Mouse (Mus musculus) macrophage (primary cell): ENCODE data around the gene Olfr735. TPM values are rescaled to one million over a fixed set of nuclear protein-coding genes. Genes with fewer than 3 reads are reported as not detected.

Experiments used
- H3K27ac ChIP-seq: fragments of 350-480 bp; formaldehyde crosslinking; 2 replicates; pipeline ENCODE4 v1.9.0; 2021
- H3K36me3 ChIP-seq: fragments of 350-480 bp; formaldehyde crosslinking; 2 replicates; pipeline ENCODE4 v1.9.0; 2021; ENCODE audit errors: inconsistent target
- H3K4me3 ChIP-seq: fragments of 350-480 bp; formaldehyde crosslinking; 2 replicates; pipeline ENCODE4 v1.9.0; 2021; ENCODE audit errors: inconsistent target
- H3K79me2 ChIP-seq: fragments of 350-480 bp; formaldehyde crosslinking; 2 replicates; pipeline ENCODE4 v1.9.0; 2021; ENCODE audit errors: inconsistent target
- WGBS: methylation state at CpG from one replicate; pipeline ENCODE4 v1.1.7; 2026; ENCODE audit warnings: inconsistent platforms; ENCODE audit not compliant: missing documents; 5-methylcytosine and 5-hydroxymethylcytosine counted together
- polyA plus RNA-seq: library from polyadenylated mRNA; stranded (reverse); fragments of 250-400 nt; gene quantifications from 3 replicates; pipeline ENCODE4 v1.2.4, GENCODE M21; 2018; ENCODE audit warnings: inconsistent platforms
- total RNA-seq, 78 experiments: library from RNA; depleted of rRNA; stranded (reverse); fragments of 250-400 nt; gene quantifications; 1 replicate in 9 of 78; 2 replicates in 24 of 78; 3 replicates in 43 of 78; 4 replicates in 2 of 78; pipeline ENCODE4 v1.2.4; 2018; ENCODE audit warnings: inconsistent platforms in 56 of 78

Olfr735 gene
- total RNA-seq (2018; cell fraction: chromatin; rRNA removed): not detected
- not detected for total RNA-seq (2018; cell fraction: cytosol; rRNA removed)
- total RNA-seq (2018; cell fraction: nucleus; rRNA removed): not detected
- not detected in 3 replicates for polyA plus RNA-seq

DNA sequence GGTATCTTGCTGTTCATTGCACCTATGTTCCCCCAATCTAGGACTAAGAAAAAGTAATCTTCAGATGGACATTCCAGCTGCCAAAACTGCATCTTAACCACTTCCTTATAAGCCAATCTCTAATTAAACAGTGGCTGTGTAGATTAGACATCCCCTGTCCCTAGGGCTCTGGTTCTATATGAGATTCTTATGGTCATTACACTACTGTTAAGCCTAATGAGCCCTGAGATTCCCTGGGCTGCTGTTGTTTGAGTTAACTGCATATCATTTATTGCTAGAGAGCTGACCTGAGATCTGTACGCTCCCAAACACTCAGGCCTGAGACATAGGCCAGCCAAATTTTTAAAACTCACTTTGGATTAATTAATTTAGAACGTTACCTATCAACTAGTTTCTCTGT, at the start of gene Olfr735:
TSS of gene Olfr735 (minus strand) at position 77 of the 400 bp plus-strand sequence.
- H3K79me2 ChIP-seq: no peaks in the 10 kb centered on the region
- 85% methylated on average over 2 of the region's 2 CpGs for WGBS
- no peak within 1 kb of the TSS for H3K4me3 ChIP-seq
- H3K27ac ChIP-seq: no peak within 1 kb of the TSS
- no peaks in the 10 kb centered on the region for H3K36me3 ChIP-seq

DNA sequence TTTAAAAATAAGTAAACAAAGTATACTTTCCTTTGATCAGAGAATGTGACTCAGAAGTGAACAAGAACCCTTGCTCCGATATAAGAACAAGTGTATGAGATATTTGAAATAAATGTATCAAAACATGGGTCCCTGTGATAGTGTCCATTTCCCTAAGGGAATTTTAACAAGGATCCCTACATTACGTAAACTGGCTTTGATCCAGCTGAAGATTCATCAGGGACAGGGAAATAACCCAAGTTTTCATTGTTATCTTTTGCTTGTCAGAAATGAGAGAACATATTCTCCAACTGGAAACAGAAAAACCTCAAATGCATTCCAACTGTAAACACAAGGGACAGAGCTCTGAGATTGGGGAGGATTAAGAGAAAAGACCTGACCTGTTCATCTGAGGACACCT, 32.2 kb upstream of the Olfr735 start, which contains the start of gene Olfr736:
TSS of gene Olfr736 (plus strand) at position 301 of the 400 bp plus-strand sequence.
- no peaks in the 10 kb centered on the region for H3K79me2 ChIP-seq
- no peak within 1 kb of the TSS for H3K27ac ChIP-seq
- WGBS: 95% methylated on average over 2 of the region's 2 CpGs
- no peaks in the 10 kb centered on the region for H3K36me3 ChIP-seq
- H3K4me3 ChIP-seq: no peak within 1 kb of the TSS

DNA sequence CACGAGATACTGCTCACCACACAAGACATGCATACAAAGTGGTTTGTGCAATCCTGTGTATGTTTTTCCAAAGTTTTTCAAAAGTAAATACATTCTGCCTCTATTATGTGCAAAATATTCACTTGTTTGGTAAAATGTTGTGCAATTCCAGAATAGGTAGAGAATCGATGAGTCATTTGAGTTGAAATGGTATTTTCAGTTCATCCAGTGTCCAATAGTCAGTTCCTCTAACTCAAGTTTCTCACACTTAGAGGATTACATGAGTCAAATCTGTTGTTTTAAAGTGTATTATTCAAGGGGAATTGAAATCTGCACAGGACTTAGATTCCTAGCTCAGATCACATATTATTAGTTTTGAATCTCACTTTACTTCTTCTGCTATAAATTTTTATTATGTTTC, 14.9 kb upstream of the Olfr735 start:
- no peaks in the 10 kb centered on the region for H3K79me2 ChIP-seq
- H3K4me3 ChIP-seq: no peak overlapping the region
- H3K36me3 ChIP-seq: no peaks in the 10 kb centered on the region
- 54% methylated on average over 2 of the region's 2 CpGs for WGBS
- no peak overlapping the region for H3K27ac ChIP-seq

DNA sequence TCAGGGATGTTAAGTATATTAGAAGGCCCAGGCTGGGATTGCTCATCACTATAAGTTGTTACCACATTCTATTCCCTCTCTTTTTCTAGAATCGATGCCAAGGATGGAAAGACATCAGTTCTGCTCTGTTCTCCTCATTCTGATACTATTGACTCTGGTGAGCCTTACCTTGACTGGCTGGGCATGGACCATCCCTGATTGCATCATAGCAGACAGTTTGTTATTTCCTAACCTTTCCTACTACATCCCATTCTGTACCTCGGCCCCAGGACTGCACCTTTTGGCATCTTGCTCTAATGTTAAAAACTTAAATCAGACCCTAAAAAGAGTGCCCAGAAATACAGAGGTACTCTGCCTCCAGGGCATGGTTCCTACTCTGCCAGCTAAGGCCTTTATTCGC, 11.8 kb upstream of the Olfr735 start:
- WGBS: 94% methylated on average over 3 of the region's 3 CpGs
- H3K79me2 ChIP-seq: no peaks in the 10 kb centered on the region
- no peaks in the 10 kb centered on the region for H3K36me3 ChIP-seq

DNA sequence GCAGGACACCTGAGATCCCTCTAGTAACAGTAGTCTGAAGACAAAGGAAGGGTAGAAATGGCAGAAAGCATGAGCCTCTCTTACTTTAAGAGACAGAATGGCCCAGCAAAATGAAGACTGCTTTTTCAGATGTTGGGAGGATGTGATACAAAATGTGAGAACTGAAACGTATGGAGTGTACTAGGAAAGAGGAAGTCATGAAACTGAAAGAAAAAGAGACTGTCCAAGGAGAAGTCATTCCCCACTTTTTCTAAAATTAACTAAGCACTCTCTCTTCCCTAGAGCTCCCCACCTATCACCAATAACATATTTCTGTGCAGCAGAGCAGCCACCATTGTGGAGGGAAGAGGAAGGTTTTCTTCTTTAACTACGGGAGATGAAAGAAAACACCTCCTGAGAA, 8.9 kb upstream of the Olfr735 start, which contains the start of gene Tlr11:
TSS of gene Tlr11 (plus strand) at position 322 of the 400 bp plus-strand sequence.
- 9% methylated on average over 2 of the region's 2 CpGs for WGBS

More for the DNA sequence above, 11.8 kb upstream of the Olfr735 start:
- Histone ChIP-seq H3K27ac (no peak overlapping the region), H3K4me3 (no peak overlapping the region)

DNA sequence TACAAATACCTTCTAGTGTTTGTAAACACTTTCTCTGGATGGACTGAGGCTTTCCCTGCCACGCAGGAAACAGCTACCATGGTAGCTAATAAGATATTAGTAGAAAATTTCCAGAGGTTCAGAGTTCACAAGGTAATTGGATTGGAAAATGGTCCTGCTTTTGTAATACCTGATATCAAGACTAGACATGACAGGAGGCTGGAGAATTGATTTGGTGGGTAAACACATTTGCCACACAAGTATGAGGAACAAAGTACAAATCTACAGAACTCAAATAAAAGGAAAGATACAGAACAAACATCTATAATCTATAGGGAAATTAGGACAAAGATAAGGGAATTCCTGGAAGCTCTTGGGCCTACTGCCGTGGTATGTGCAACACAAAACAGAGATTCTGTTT, 8.1 kb upstream of the Olfr735 start:
- 92% methylated on average over 2 of the region's 2 CpGs for WGBS
- H3K79me2 ChIP-seq: no peaks in the 10 kb centered on the region
- no peak overlapping the region for H3K27ac ChIP-seq

More for the DNA sequence above, 8.9 kb upstream of the Olfr735 start, which contains the start of gene Tlr11:
- no peaks in the 10 kb centered on the region for H3K79me2 ChIP-seq
- H3K27ac ChIP-seq: no peak within 1 kb of the TSS
- H3K4me3 ChIP-seq: no peak within 1 kb of the TSS
- H3K36me3 ChIP-seq: no peaks in the 10 kb centered on the region

DNA sequence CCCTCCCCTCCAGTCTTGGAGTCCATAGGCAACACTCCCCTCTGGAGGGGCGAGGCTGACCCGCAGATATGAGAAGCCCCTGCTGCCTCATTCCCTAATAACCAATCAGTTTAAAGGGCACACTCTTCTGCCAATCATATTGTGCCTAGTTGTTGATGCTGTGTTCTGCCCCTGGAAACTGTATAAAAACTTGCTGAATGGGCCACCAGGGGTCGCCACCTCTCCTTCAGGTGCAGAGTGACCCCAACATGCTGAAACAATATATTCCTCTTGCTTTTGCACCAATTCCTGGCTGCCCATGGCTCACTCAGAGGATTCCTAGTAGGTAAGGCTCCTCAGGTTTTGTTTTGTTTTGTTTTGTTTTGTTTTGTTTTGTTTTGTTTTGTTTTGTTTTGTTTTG, 3.8 kb upstream of the Olfr735 start:
- Histone ChIP-seq H3K79me2 (no peaks in the 10 kb centered on the region), H3K27ac (no peak overlapping the region), H3K36me3 (no peaks in the 10 kb centered on the region), H3K4me3 (no peak overlapping the region)
- 13% methylated on average over 3 of the region's 3 CpGs for WGBS

More for the DNA sequence above, 8.1 kb upstream of the Olfr735 start:
- Histone ChIP-seq H3K36me3 (no peaks in the 10 kb centered on the region), H3K4me3 (no peak overlapping the region)

DNA sequence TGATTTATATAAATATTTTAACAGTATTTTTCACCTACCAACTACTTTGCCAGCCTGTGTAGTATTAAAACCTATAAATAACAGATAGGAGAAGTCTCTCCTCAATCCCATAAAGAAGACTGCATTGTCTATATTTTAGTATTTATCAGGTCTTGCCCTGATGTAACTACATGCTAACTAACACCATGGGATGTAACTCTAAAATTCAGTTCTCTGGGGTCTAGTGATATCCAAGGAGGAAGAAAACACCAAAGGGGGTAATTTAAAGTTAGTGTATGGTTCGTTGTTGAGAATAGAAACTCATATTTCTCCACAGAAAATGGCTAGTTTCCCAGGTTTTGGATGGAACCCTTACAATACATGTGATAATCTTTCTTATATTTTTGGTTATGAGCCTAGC, 22.0 kb downstream of the Olfr735 start, which contains the start of gene Olfr734:
TSS of gene Olfr734 (minus strand) at position 101 of the 400 bp plus-strand sequence.
- no peaks in the 10 kb centered on the region for H3K79me2 ChIP-seq
- H3K36me3 ChIP-seq: no peaks in the 10 kb centered on the region
- WGBS: 78% methylated on average over 1 of the region's 1 CpGs
- no peak within 1 kb of the TSS for H3K27ac ChIP-seq
- H3K4me3 ChIP-seq: no peak within 1 kb of the TSS

DNA sequence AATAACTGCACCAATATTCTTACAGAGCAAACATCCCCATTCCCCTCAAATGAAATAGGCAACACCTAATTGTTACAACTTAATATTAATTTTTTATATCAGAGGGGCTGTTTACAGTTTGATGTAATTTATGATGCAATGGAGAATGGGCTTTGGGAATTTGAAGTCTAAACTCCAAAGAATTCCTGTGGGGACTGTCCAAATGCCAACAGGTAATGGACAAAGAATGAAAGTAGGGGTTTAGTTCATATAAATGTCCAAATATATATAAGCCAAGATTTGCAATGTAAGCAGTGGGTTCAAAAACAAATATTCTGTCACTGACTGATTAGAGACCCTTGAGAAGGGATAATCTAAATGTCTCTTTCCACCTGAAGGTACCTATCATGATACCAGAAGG, 47.2 kb downstream of the Olfr735 start, which contains the start of gene Olfr733:
TSS of gene Olfr733 (minus strand) at position 101 of the 400 bp plus-strand sequence.
- Histone ChIP-seq H3K36me3 (no peaks in the 10 kb centered on the region), H3K27ac (no peak within 1 kb of the TSS), H3K79me2 (no peaks in the 10 kb centered on the region), H3K4me3 (no peak within 1 kb of the TSS)

Other genes with a start within 250 kb of the Olfr735 start
- gene Olfr727, start 225.7 kb downstream of the Olfr735 start, polyA plus RNA-seq: not detected in 3 replicates
- not detected in 3 replicates for gene Olfr728, start 206.2 kb downstream of the Olfr735 start, polyA plus RNA-seq
- gene Olfr729, start 196.0 kb downstream of the Olfr735 start, polyA plus RNA-seq: not detected in 3 replicates
- not detected in 3 replicates for gene Olfr730, start 160.7 kb downstream of the Olfr735 start, polyA plus RNA-seq
- not detected in 3 replicates for gene Olfr731, start 107.0 kb downstream of the Olfr735 start, polyA plus RNA-seq
- not detected in 3 replicates for gene Olfr732, start 64.7 kb downstream of the Olfr735 start, polyA plus RNA-seq
- not detected in 3 replicates for gene Olfr733, start 47.4 kb downstream of the Olfr735 start, polyA plus RNA-seq
- gene Olfr734, start 22.1 kb downstream of the Olfr735 start, polyA plus RNA-seq: not detected in 3 replicates
- 0.07 to 0.63 TPM (median 0.55 TPM) in 3 replicates for gene Tlr11, start 9.0 kb upstream of the Olfr735 start, polyA plus RNA-seq
- gene Olfr736, start 32.3 kb upstream of the Olfr735 start, polyA plus RNA-seq: not detected in 3 replicates
- gene Olfr738, start 58.7 kb upstream of the Olfr735 start, polyA plus RNA-seq: not detected in 3 replicates
- gene Olfr739, start 69.8 kb upstream of the Olfr735 start, polyA plus RNA-seq: not detected in 3 replicates
- not detected in 3 replicates for gene Olfr740, start 96.7 kb upstream of the Olfr735 start, polyA plus RNA-seq
- not detected in 3 replicates for gene Olfr741, start 123.9 kb upstream of the Olfr735 start, polyA plus RNA-seq
- not detected in 3 replicates for gene Olfr742, start 154.7 kb upstream of the Olfr735 start, polyA plus RNA-seq
- gene Olfr743, start 173.0 kb upstream of the Olfr735 start, polyA plus RNA-seq: not detected in 3 replicates